Mouse (Mus musculus) midbrain, embryonic 14.5 days (tissue): ENCODE results near the gene Ap4s1. TPM values are rescaled to one million over a fixed set of nuclear protein-coding genes. Genes with fewer than 3 reads are reported as not detected.
A peak's percentile ranks its signal among the peaks of the same experiment; 100 is the strongest.
"Not testable (repeated sequence)": the region's sequence is repeated elsewhere in the genome, so short reads cannot be mapped to it uniquely, and the experiment has no call there.

Source experiments
- ATAC-seq: fragments of 200-750 bp; cut with Nextera tagmentation; 2 replicates; pipeline ENCODE4 v1.8.0; 2017; ENCODE audit warnings: moderate number of reproducible peaks, moderate library complexity; ENCODE audit not compliant: low FRiP score, low TSS enrichment
- DNase-seq: peaks from one replicate; pipeline ENCODE4 v3.0.0-alpha.2; 2015
- H3K27ac ChIP-seq: fragments of 300-500 bp; sonication (generic); replicated peaks from 2 replicates; pipeline ENCODE4 v1.5.1; 2014; ENCODE audit warnings: mild to moderate bottlenecking, low read depth, low read length, moderate library complexity
- H3K27me3 ChIP-seq: fragments of 300-500 bp; sonication (generic); 2 replicates; pipeline ENCODE4 v1.6.1; 2014; ENCODE audit warnings: low read length, control low read depth, mixed read lengths; ENCODE audit not compliant: control insufficient read depth, insufficient read depth
- H3K36me3 ChIP-seq: fragments of 300-500 bp; sonication (generic); 2 replicates; pipeline ENCODE4 v1.6.1; 2014; ENCODE audit warnings: low read length, control low read depth; ENCODE audit not compliant: control insufficient read depth, insufficient read depth
- H3K4me1 ChIP-seq: fragments of 300-500 bp; sonication (generic); 2 replicates; pipeline ENCODE4 v1.6.1; 2014; ENCODE audit warnings: mild to moderate bottlenecking, antibody characterized with exemption, low read length, control low read depth; ENCODE audit not compliant: control insufficient read depth, insufficient read depth
- H3K4me2 ChIP-seq: fragments of 300-500 bp; sonication (generic); 2 replicates; pipeline ENCODE4 v1.6.1; 2014; ENCODE audit warnings: mild to moderate bottlenecking, low read length, moderate library complexity
- H3K4me3 ChIP-seq: fragments of 300-500 bp; sonication (generic); replicated peaks from 2 replicates; pipeline ENCODE4 v1.5.1; 2014; ENCODE audit warnings: low read depth, low read length
- H3K9ac ChIP-seq: fragments of 300-500 bp; sonication (generic); replicated peaks from 2 replicates; pipeline ENCODE4 v1.6.1; 2014; ENCODE audit warnings: mild to moderate bottlenecking, low read length, moderate library complexity
- H3K9me3 ChIP-seq: fragments of 300-500 bp; sonication (generic); 2 replicates; pipeline ENCODE4 v1.6.1; 2016; ENCODE audit warnings: low read length, control low read depth, mixed read lengths; ENCODE audit not compliant: control insufficient read depth
- WGBS: fragments of 180-500 bp; shearing (Covaris S2); extraction: QIAGEN DNeasy Blood & Tissue Kit; methylation state at CpG from one replicate; pipeline ENCODE4 v1.1.7; 2014; 5-methylcytosine and 5-hydroxymethylcytosine counted together
- polyA plus RNA-seq: library from polyadenylated mRNA; unstranded; fragments of >200 nt; fragmentation: Nextera tagmentation; extraction: Ambion mirVana; gene quantifications from 2 replicates; pipeline ENCODE4 v1.2.1, GENCODE M21; 2014

The Ap4s1 gene
- polyA plus RNA-seq, 1 experiment from 2014 or later = 53.9 TPM

DNA sequence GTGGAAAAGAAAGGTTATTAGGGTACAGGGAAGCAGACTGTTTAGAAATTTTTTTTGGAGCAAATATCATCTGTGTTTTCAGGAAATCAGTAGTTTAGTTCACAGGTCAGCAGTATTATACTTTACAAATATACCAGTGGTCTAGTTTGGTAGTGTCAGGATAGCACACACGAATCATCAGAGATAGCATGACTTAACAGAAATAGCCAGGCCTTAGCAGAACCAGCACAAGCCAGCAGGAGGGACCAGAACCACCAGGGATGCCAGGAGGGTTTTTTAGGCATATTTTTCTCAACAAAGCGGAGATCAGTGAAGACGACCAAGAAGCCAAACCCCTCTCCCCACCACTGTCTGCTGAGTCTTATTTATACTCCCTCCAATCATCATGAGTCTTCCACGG lies 17.6 kb upstream of the Ap4s1 start:
- no peaks in the 10 kb centered on the region for H3K27me3 ChIP-seq
- H3K4me2 ChIP-seq = no peak overlapping the region
- H3K9ac ChIP-seq = no peak overlapping the region
- H3K27ac ChIP-seq = no peak overlapping the region
- no peaks in the 10 kb centered on the region; the same call in 1 of the 2 replicates for H3K4me1 ChIP-seq
- 71% methylated on average over 4 of the region's 4 CpGs for WGBS
- no peaks in the 10 kb centered on the region for H3K36me3 ChIP-seq
- no peak for DNase-seq
- no peaks in the 10 kb centered on the region for H3K9me3 ChIP-seq
- no peak overlapping the region for H3K4me3 ChIP-seq
- ATAC-seq = no peak

GRCm38 (mm10) chr12:51676442-51676841 lies 14.4 kb upstream of the Ap4s1 start:
- no peak overlapping the region for H3K4me2 ChIP-seq

GRCm38 (mm10) chr12:51678844-51679243 lies 12.0 kb upstream of the Ap4s1 start:
- ATAC-seq (no peak), DNase-seq (peak; percentile 17)
- no peak overlapping the region for H3K4me2 ChIP-seq
- H3K4me1 ChIP-seq = peaks cover 3% of the 10 kb centered on the region; the same call in 1 of the 2 replicates
- no peaks in the 10 kb centered on the region for H3K9me3 ChIP-seq
- no peaks in the 10 kb centered on the region for H3K27me3 ChIP-seq
- no peak overlapping the region for H3K4me3 ChIP-seq
- WGBS = 86% methylated on average over 1 of the region's 1 CpGs
- no peak overlapping the region for H3K27ac ChIP-seq
- H3K36me3 ChIP-seq = no peaks in the 10 kb centered on the region
- no peak overlapping the region for H3K9ac ChIP-seq

More at GRCm38 (mm10) chr12:51676442-51676841, 14.4 kb upstream of the Ap4s1 start:
- Histone ChIP-seq H3K27ac (no peak overlapping the region), H3K27me3 (no peaks in the 10 kb centered on the region), H3K4me1 (peaks cover 3% of the 10 kb centered on the region; the same call in 1 of the 2 replicates), H3K9me3 (no peaks in the 10 kb centered on the region), H3K36me3 (no peaks in the 10 kb centered on the region), H3K4me3 (no peak overlapping the region), H3K9ac (no peak overlapping the region)
- ATAC-seq (no peak), DNase-seq (no peak)
- WGBS = 85% methylated on average over 2 of the region's 2 CpGs

DNA sequence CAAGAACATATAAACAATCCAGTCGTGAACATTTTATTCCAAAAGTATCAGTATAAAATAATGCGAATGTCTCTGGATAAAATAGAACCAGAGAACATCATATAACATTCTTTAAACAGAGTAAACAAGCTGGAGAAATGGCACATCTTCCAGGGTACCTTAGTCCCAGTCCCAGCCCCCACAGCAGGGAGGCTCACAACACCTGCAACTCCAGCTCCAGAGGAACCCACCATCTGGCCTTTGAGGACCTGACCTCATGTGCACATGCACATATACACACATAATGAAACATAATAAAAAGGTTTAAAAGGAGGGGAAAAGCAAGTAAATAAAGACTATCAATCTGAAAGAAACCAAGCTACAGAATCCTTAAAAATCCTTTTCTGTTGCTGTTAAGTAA lies 2.3 kb upstream of the Ap4s1 start:
- H3K4me2 ChIP-seq = no peak overlapping the region
- no peaks in the 10 kb centered on the region for H3K36me3 ChIP-seq
- H3K27ac ChIP-seq = no peak overlapping the region
- H3K4me1 ChIP-seq = peaks cover 13% of the 10 kb centered on the region
- DNase-seq (no peak), ATAC-seq (no peak)
- no peaks in the 10 kb centered on the region for H3K27me3 ChIP-seq
- H3K9me3 ChIP-seq = no peaks in the 10 kb centered on the region
- 94% methylated on average over 2 of the region's 2 CpGs for WGBS
- H3K9ac ChIP-seq = no peak overlapping the region
- no peak overlapping the region for H3K4me3 ChIP-seq

GRCm38 (mm10) chr12:51691845-51692632 lies 1.2 kb downstream of the Ap4s1 start, which contains the start of gene Strn3:
Gene Strn3 (minus strand): TSS chr12:51691897.
- peak within 1 kb of the TSS; percentile 100 for H3K27ac ChIP-seq
- no peaks in the 10 kb centered on the region for H3K36me3 ChIP-seq
- peaks cover 13% of the 10 kb centered on the region for H3K4me1 ChIP-seq
- ATAC-seq (peak; percentile 96), DNase-seq (peak; percentile 98)
- no peaks in the 10 kb centered on the region for H3K27me3 ChIP-seq
- WGBS = under 1% methylated on average over 55 of the region's 56 CpGs
- H3K4me3 ChIP-seq = peak within 1 kb of the TSS; percentile 97
- H3K9me3 ChIP-seq = no peaks in the 10 kb centered on the region
- peak within 1 kb of the TSS; percentile 88 for H3K4me2 ChIP-seq
- peak within 1 kb of the TSS; percentile 99 for H3K9ac ChIP-seq

- whole genome bisulfite sequencing = 71% methylated on average over 10 of the region's 10 CpGs
- H3K4me3 ChIP-seq, ATAC-seq, H3K36me3 ChIP-seq, DNase-seq, H3K27me3 ChIP-seq, H3K9me3 ChIP-seq, H3K9ac ChIP-seq, H3K27ac ChIP-seq: not testable (repeated sequence)
- Histone ChIP-seq H3K4me2 (peak overlapping the region; percentile 59), H3K4me1 (peaks cover 13% of the 10 kb centered on the region)
Measured at GRCm38 (mm10) chr12:51692870-51693269, 2.0 kb downstream of the Ap4s1 start.

DNA sequence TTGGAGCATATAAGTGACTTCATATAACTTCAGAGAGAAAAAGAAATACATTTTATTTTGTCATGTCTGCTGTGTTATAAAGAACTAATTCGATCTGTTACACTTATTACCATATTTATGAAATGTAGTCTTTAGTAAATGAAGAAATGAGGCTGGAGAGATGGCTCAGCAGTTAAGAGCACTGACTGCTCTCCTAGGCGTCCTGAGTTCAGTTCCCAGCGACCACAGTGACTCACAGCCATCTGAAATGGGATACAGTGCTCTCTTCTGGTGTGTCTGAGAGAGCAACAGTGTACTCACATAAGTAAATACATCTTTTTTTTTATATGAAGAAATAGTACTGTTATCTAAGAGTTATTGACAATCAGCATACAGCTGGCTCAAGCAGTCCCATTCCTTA lies 2.6 kb downstream of the Ap4s1 start:
- H3K27me3 ChIP-seq = no peaks in the 10 kb centered on the region
- H3K9ac ChIP-seq = no peak overlapping the region
- no peak overlapping the region for H3K4me3 ChIP-seq
- no peaks in the 10 kb centered on the region for H3K36me3 ChIP-seq
- H3K9me3 ChIP-seq = no peaks in the 10 kb centered on the region
- WGBS = 82% methylated on average over 3 of the region's 3 CpGs
- DNase-seq = no peak
- no peak overlapping the region for H3K27ac ChIP-seq
- no peak overlapping the region for H3K4me2 ChIP-seq
- H3K4me1 ChIP-seq = peaks cover 13% of the 10 kb centered on the region
- no peak for ATAC-seq

DNA sequence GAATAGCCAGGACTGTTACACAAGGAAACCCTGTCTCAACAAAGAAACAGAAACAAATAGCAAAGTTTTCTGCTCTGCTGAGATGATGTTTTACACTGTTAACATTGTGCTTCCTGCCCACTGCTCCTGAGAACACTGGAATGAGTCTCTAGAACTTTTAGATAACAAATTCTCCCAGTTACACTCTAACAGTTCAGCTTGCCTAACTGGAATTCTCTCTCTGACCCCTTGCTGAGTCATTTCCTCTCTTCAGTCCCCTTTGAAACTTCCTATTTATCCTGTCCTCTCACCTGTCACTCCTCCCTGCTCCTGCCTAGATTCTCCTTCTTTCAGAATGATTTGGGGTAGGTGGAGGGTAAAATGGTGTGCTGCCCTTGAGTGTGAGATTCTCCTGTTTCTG lies 3.3 kb downstream of the Ap4s1 start:
- ATAC-seq (no peak), DNase-seq (no peak)
- H3K9ac ChIP-seq = no peak overlapping the region
- H3K36me3 ChIP-seq = no peaks in the 10 kb centered on the region
- peaks cover 11% of the 10 kb centered on the region for H3K4me1 ChIP-seq
- no peak overlapping the region for H3K4me2 ChIP-seq
- no peak overlapping the region for H3K4me3 ChIP-seq
- no peaks in the 10 kb centered on the region for H3K9me3 ChIP-seq
- H3K27ac ChIP-seq = no peak overlapping the region
- H3K27me3 ChIP-seq = no peaks in the 10 kb centered on the region

DNA sequence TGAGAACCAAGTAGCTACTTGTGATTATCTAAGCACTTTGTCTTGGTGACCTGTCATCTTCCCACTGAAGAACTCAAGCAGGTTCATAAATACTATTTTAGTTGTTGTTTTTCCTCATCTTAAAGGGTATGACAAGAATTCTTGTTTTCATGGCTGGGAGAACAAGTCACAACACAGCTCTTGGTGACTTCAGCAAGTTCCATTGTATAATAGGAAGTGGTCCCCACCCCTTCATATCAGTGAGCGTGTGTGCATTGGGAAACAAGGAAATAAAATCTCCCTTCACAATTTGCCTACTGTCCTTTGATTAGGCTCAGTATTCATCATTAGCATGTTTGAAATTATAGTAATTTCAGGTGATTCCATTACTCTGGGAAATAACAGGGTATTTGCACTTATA lies 4.1 kb downstream of the Ap4s1 start:
- Histone ChIP-seq H3K36me3 (no peaks in the 10 kb centered on the region), H3K4me1 (peaks cover 5% of the 10 kb centered on the region), H3K27me3 (no peaks in the 10 kb centered on the region), H3K9me3 (no peaks in the 10 kb centered on the region), H3K9ac (no peak overlapping the region), H3K27ac (no peak overlapping the region), H3K4me3 (no peak overlapping the region), H3K4me2 (no peak overlapping the region)
- DNase-seq (no peak), ATAC-seq (no peak)
- WGBS = 90% methylated on average over 1 of the region's 1 CpGs
